Mouse (Mus musculus) adrenal gland, postnatal 10 days (tissue): ENCODE measurements around the gene Pdgfra. TPM values are rescaled to one million over a fixed set of nuclear protein-coding genes. Genes with fewer than 3 reads are reported as not detected.

Experiments used
- DNase-seq: peaks from one replicate; pipeline ENCODE4 v3.0.0; 2021; ENCODE audit warnings: mixed read lengths
- total RNA-seq, 2 experiments: library from RNA; stranded (reverse); gene quantifications; 2 replicates each; pipeline ENCODE4 v1.2.3; 2021

Pdgfra gene
- total RNA-seq, 2 experiments from 2014 or later, result 32.1 to 35.6 TPM

GRCm38 (mm10) chr5:75155741-75156553 lies 3.9 kb downstream of the Pdgfra start:
- peak; percentile 93 for DNase-seq

- no peak for DNase-seq
Observed at GRCm38 (mm10) chr5:75156554-75157036, 4.5 kb downstream of the Pdgfra start.

GRCm38 (mm10) chr5:75157038-75157437 lies 4.9 kb downstream of the Pdgfra start:
- peak; percentile 60 for DNase-seq

- no peak for DNase-seq
Observed at GRCm38 (mm10) chr5:75160530-75161170, 8.6 kb downstream of the Pdgfra start.

GRCm38 (mm10) chr5:75161586-75161985 lies 9.5 kb downstream of the Pdgfra start:
- no peak for DNase-seq

GRCm38 (mm10) chr5:75163289-75163951 lies 11.3 kb downstream of the Pdgfra start:
- DNase-seq, result no peak

GRCm38 (mm10) chr5:75164688-75165087 lies 12.6 kb downstream of the Pdgfra start:
- peak; percentile 13 for DNase-seq

GRCm38 (mm10) chr5:75169837-75170236 lies 17.7 kb downstream of the Pdgfra start:
- no peak for DNase-seq

GRCm38 (mm10) chr5:75171859-75172258 lies 19.8 kb downstream of the Pdgfra start:
- DNase-seq, result no peak

- no peak for DNase-seq
Observed at GRCm38 (mm10) chr5:75179249-75179648, 27.2 kb downstream of the Pdgfra start.

- DNase-seq, result no peak
Observed at GRCm38 (mm10) chr5:75179726-75180290, 27.7 kb downstream of the Pdgfra start.

GRCm38 (mm10) chr5:75183653-75184052 lies 31.6 kb downstream of the Pdgfra start:
- no peak for DNase-seq

GRCm38 (mm10) chr5:75184112-75184511 lies 32.0 kb downstream of the Pdgfra start:
- no peak for DNase-seq

GRCm38 (mm10) chr5:75184693-75185235 lies 32.7 kb downstream of the Pdgfra start:
- no peak for DNase-seq

GRCm38 (mm10) chr5:75185584-75185983 lies 33.5 kb downstream of the Pdgfra start:
- DNase-seq, result no peak

GRCm38 (mm10) chr5:75189319-75189987 lies 37.4 kb downstream of the Pdgfra start:
- DNase-seq, result no peak

GRCm38 (mm10) chr5:75193107-75193506 lies 41.0 kb downstream of the Pdgfra start:
- no peak for DNase-seq

GRCm38 (mm10) chr5:75198413-75198812 lies 46.3 kb downstream of the Pdgfra start:
- DNase-seq, result no peak

GRCm38 (mm10) chr5:75199698-75200365 lies 47.7 kb downstream of the Pdgfra start:
- no peak for DNase-seq

GRCm38 (mm10) chr5:75200366-75200724 lies 48.3 kb downstream of the Pdgfra start:
- DNase-seq, result no peak

GRCm38 (mm10) chr5:75207905-75208304 lies 55.8 kb downstream of the Pdgfra start:
- no peak for DNase-seq
